Mouse (Mus musculus): ENCODE measurements around the gene Mdga2. TPM values are rescaled to one million over a fixed set of nuclear protein-coding genes. Genes with fewer than 3 reads are reported as not detected.

Mdga2 gene
- polyA plus RNA-seq, 1 experiment from 2014 or later, result 36.2 TPM

- no peak overlapping the region for H3K4me2 ChIP-seq
- H3K9me3 ChIP-seq (replicated peaks), result no peaks in the 10 kb centered on the region
- no peaks in the 10 kb centered on the region for H3K27me3 ChIP-seq (replicated peaks)
- WGBS, result 28% methylated on average over 1 of the region's 1 CpGs
- no peaks in the 10 kb centered on the region for H3K36me3 ChIP-seq
- no peak overlapping the region for H3K9ac ChIP-seq (replicated peaks)
- peaks cover 6% of the 10 kb centered on the region; the same call in 1 of the 2 replicates for H3K4me1 ChIP-seq
- no peak; the same call in 1 of the 2 replicates for ATAC-seq (ENCODE audit: low FRiP score)
- H3K4me3 ChIP-seq (replicated peaks), result no peak overlapping the region
- no peak overlapping the region for H3K27ac ChIP-seq (replicated peaks)
Observed at GRCm38 (mm10) chr12:66888636-66889035, 333.7 kb downstream of the Mdga2 start.

- WGBS, result 81% methylated on average over 3 of the region's 3 CpGs
- H3K27me3 ChIP-seq (replicated peaks), result no peaks in the 10 kb centered on the region
- H3K27ac ChIP-seq (replicated peaks), result no peak overlapping the region
- no peak overlapping the region for H3K4me3 ChIP-seq (replicated peaks)
- H3K4me2 ChIP-seq, result no peak overlapping the region
- H3K9me3 ChIP-seq (replicated peaks), result no peaks in the 10 kb centered on the region
- no peak overlapping the region for H3K9ac ChIP-seq (replicated peaks)
- H3K4me1 ChIP-seq, result no peaks in the 10 kb centered on the region
- no peaks in the 10 kb centered on the region for H3K36me3 ChIP-seq
- ATAC-seq (ENCODE audit: low FRiP score), result no peak
Observed at GRCm38 (mm10) chr12:66866199-66866598, 356.1 kb downstream of the Mdga2 start.

- Histone ChIP-seq H3K27me3 (replicated peaks) (no peaks in the 10 kb centered on the region), H3K27ac (replicated peaks) (no peak overlapping the region), H3K4me1 (no peaks in the 10 kb centered on the region), H3K36me3 (no peaks in the 10 kb centered on the region), H3K4me2 (no peak overlapping the region), H3K4me3 (replicated peaks) (no peak overlapping the region), H3K9me3 (replicated peaks) (no peaks in the 10 kb centered on the region), H3K9ac (replicated peaks) (no peak overlapping the region)
- WGBS, result 28% methylated on average over 3 of the region's 3 CpGs
- no peak for ATAC-seq (ENCODE audit: low FRiP score)
Observed at GRCm38 (mm10) chr12:66853167-66853566, 369.2 kb downstream of the Mdga2 start.

- Histone ChIP-seq H3K4me3 (replicated peaks) (no peak overlapping the region), H3K9ac (replicated peaks) (no peak overlapping the region), H3K27ac (replicated peaks) (no peak overlapping the region), H3K36me3 (no peaks in the 10 kb centered on the region), H3K4me1 (no peaks in the 10 kb centered on the region), H3K27me3 (replicated peaks) (no peaks in the 10 kb centered on the region), H3K9me3 (replicated peaks) (no peaks in the 10 kb centered on the region), H3K4me2 (no peak overlapping the region)
- ATAC-seq (ENCODE audit: low FRiP score), result no peak
- 71% methylated on average over 3 of the region's 3 CpGs for WGBS
Observed at GRCm38 (mm10) chr12:66840336-66840735, 382.0 kb downstream of the Mdga2 start.

- no peaks in the 10 kb centered on the region for H3K4me1 ChIP-seq
- no peaks in the 10 kb centered on the region for H3K36me3 ChIP-seq
- H3K4me2 ChIP-seq, result no peak overlapping the region
- no peak for ATAC-seq (ENCODE audit: low FRiP score)
- no peak overlapping the region for H3K27ac ChIP-seq (replicated peaks)
- no peak overlapping the region for H3K9ac ChIP-seq (replicated peaks)
- no peaks in the 10 kb centered on the region for H3K27me3 ChIP-seq (replicated peaks)
- no peak overlapping the region for H3K4me3 ChIP-seq (replicated peaks)
- no peaks in the 10 kb centered on the region for H3K9me3 ChIP-seq (replicated peaks)
Observed at GRCm38 (mm10) chr12:66755653-66756052, 466.7 kb downstream of the Mdga2 start.

GRCm38 (mm10) chr12:66734536-66734935, 487.8 kb downstream of the Mdga2 start:
- 70% methylated on average over 3 of the region's 3 CpGs for WGBS
- Histone ChIP-seq H3K9me3 (replicated peaks) (no peaks in the 10 kb centered on the region), H3K9ac (replicated peaks) (no peak overlapping the region), H3K4me1 (no peaks in the 10 kb centered on the region), H3K4me3 (replicated peaks) (no peak overlapping the region), H3K36me3 (no peaks in the 10 kb centered on the region), H3K27ac (replicated peaks) (no peak overlapping the region), H3K4me2 (no peak overlapping the region), H3K27me3 (replicated peaks) (no peaks in the 10 kb centered on the region)
- ATAC-seq (ENCODE audit: low FRiP score), result no peak

- no peaks in the 10 kb centered on the region for H3K9me3 ChIP-seq (replicated peaks)
- no peak overlapping the region for H3K27ac ChIP-seq (replicated peaks)
- H3K4me2 ChIP-seq, result no peak overlapping the region
- 33% methylated on average over 2 of the region's 2 CpGs for WGBS
- no peaks in the 10 kb centered on the region for H3K27me3 ChIP-seq (replicated peaks)
- H3K36me3 ChIP-seq, result no peaks in the 10 kb centered on the region
- ATAC-seq (ENCODE audit: low FRiP score), result no peak
- no peak overlapping the region for H3K4me3 ChIP-seq (replicated peaks)
- no peaks in the 10 kb centered on the region for H3K4me1 ChIP-seq
- H3K9ac ChIP-seq (replicated peaks), result no peak overlapping the region
Observed at GRCm38 (mm10) chr12:66724474-66724873, 497.9 kb downstream of the Mdga2 start.

- no peak for ATAC-seq (ENCODE audit: low FRiP score)
- WGBS, result 84% methylated on average over 10 of the region's 10 CpGs
- no peaks in the 10 kb centered on the region for H3K4me1 ChIP-seq
Observed at GRCm38 (mm10) chr12:66708334-66708733, 514.0 kb downstream of the Mdga2 start.

GRCm38 (mm10) chr12:66707431-66707830, 514.9 kb downstream of the Mdga2 start:
- no peaks in the 10 kb centered on the region for H3K27me3 ChIP-seq (replicated peaks)
- 36% methylated on average over 2 of the region's 2 CpGs for WGBS
- no peak overlapping the region for H3K4me2 ChIP-seq
- H3K4me1 ChIP-seq, result no peaks in the 10 kb centered on the region
- no peak overlapping the region for H3K27ac ChIP-seq (replicated peaks)
- H3K36me3 ChIP-seq, result no peaks in the 10 kb centered on the region
- no peaks in the 10 kb centered on the region for H3K9me3 ChIP-seq (replicated peaks)
- no peak for ATAC-seq (ENCODE audit: low FRiP score)
- no peak overlapping the region for H3K4me3 ChIP-seq (replicated peaks)
- no peak overlapping the region for H3K9ac ChIP-seq (replicated peaks)

More at GRCm38 (mm10) chr12:66708334-66708733, 514.0 kb downstream of the Mdga2 start:
- Histone ChIP-seq H3K27ac (replicated peaks) (no peak overlapping the region), H3K36me3 (no peaks in the 10 kb centered on the region), H3K4me2 (no peak overlapping the region), H3K27me3 (replicated peaks) (no peaks in the 10 kb centered on the region), H3K4me3 (replicated peaks) (no peak overlapping the region), H3K9me3 (replicated peaks) (no peaks in the 10 kb centered on the region), H3K9ac (replicated peaks) (no peak overlapping the region)

- Histone ChIP-seq H3K4me1 (no peaks in the 10 kb centered on the region), H3K4me3 (replicated peaks) (no peak overlapping the region), H3K36me3 (no peaks in the 10 kb centered on the region), H3K9me3 (replicated peaks) (no peaks in the 10 kb centered on the region), H3K27me3 (replicated peaks) (no peaks in the 10 kb centered on the region), H3K27ac (replicated peaks) (no peak overlapping the region), H3K9ac (replicated peaks) (no peak overlapping the region), H3K4me2 (no peak overlapping the region)
- no peak for ATAC-seq (ENCODE audit: low FRiP score)
Observed at GRCm38 (mm10) chr12:66705015-66705414, 517.3 kb downstream of the Mdga2 start.

- Histone ChIP-seq H3K27me3 (replicated peaks) (no peaks in the 10 kb centered on the region), H3K4me2 (no peak overlapping the region), H3K4me3 (replicated peaks) (no peak overlapping the region), H3K27ac (replicated peaks) (no peak overlapping the region), H3K9ac (replicated peaks) (no peak overlapping the region), H3K4me1 (no peaks in the 10 kb centered on the region), H3K36me3 (no peaks in the 10 kb centered on the region), H3K9me3 (replicated peaks) (no peaks in the 10 kb centered on the region)
- 92% methylated on average over 3 of the region's 3 CpGs for WGBS
- no peak for ATAC-seq (ENCODE audit: low FRiP score)
Observed at GRCm38 (mm10) chr12:66702781-66703180, 519.6 kb downstream of the Mdga2 start.

GRCm38 (mm10) chr12:66679558-66679957, 542.8 kb downstream of the Mdga2 start:
- WGBS, result 58% methylated on average over 3 of the region's 3 CpGs
- ATAC-seq (ENCODE audit: low FRiP score), result no peak
- no peak overlapping the region for H3K4me3 ChIP-seq (replicated peaks)

More at GRCm38 (mm10) chr12:66679558-66679957, 542.8 kb downstream of the Mdga2 start:
- H3K27ac ChIP-seq (replicated peaks), result no peak overlapping the region
- H3K27me3 ChIP-seq (replicated peaks), result no peaks in the 10 kb centered on the region
- no peaks in the 10 kb centered on the region for H3K4me1 ChIP-seq
- H3K9me3 ChIP-seq (replicated peaks), result no peaks in the 10 kb centered on the region
- H3K36me3 ChIP-seq, result no peaks in the 10 kb centered on the region
- no peak overlapping the region for H3K9ac ChIP-seq (replicated peaks)
- no peak overlapping the region for H3K4me2 ChIP-seq
